Mouse (Mus musculus): ENCODE measurements around the gene Gprc5d.

The Gprc5d gene

GRCm38 (mm10) chr6:135070347-135070746 is 47.7 kb downstream of the Gprc5d start:
- WGBS, result 91% methylated on average over 2 of the region's 2 CpGs

- WGBS, result 77% methylated on average over 6 of the region's 6 CpGs
Measured at GRCm38 (mm10) chr6:135069856-135070255, 48.2 kb downstream of the Gprc5d start.

- 93% methylated on average over 5 of the region's 5 CpGs for WGBS
Measured at GRCm38 (mm10) chr6:135068221-135068620, 49.9 kb downstream of the Gprc5d start.

GRCm38 (mm10) chr6:135066795-135067445 is 51.2 kb downstream of the Gprc5d start:
- WGBS, result 91% methylated on average over 6 of the region's 6 CpGs

- WGBS, result 6% methylated on average over 44 of the region's 44 CpGs
Measured at GRCm38 (mm10) chr6:135065236-135065957, 52.7 kb downstream of the Gprc5d start, which contains the start of gene Gprc5a. TSS of gene Gprc5a (plus strand) at chr6:135065651.

- WGBS, result 95% methylated on average over 12 of the region's 12 CpGs
Measured at GRCm38 (mm10) chr6:135064621-135065020, 53.5 kb downstream of the Gprc5d start.

GRCm38 (mm10) chr6:135060728-135061127 is 57.4 kb downstream of the Gprc5d start:
- WGBS, result 97% methylated on average over 4 of the region's 4 CpGs
